Mouse (Mus musculus) liver, adult 2 months (tissue): ENCODE results near the gene Bex2.

Source experiments
- CTCF ChIP-seq: fragments of 200-500 bp; IDR thresholded peaks from 2 replicates; pipeline ENCODE4 v1.5.1; 2011; ENCODE audit warnings: low read depth, low read length, control low read depth
- POLR2A ChIP-seq: fragments of 200-500 bp; IDR thresholded peaks from 2 replicates; pipeline ENCODE4 v1.6.1; 2011; ENCODE audit warnings: low read length, control low read depth; ENCODE audit not compliant: insufficient read depth; ENCODE audit errors: extremely low read depth

GRCm38 (mm10) chrX:136030331-136030730 lies 37.7 kb downstream of the Bex2 start:
- TF ChIP-seq CTCF: no peak
- no peak for TF ChIP-seq POLR2A
